Mouse (Mus musculus) yolk sac, embryonic 10.5 days (tissue): Measurements from ENCODE around the gene Dnah8.

Experiments
- DNase-seq: peaks from one replicate; pipeline ENCODE4 v3.0.0-alpha.2; 2017; ENCODE audit warnings: low spot score

The Dnah8 gene

GRCm38 (mm10) chr17:30750269-30750668, 126.1 kb downstream of the Dnah8 start:
- no peak for DNase-seq

- no peak for DNase-seq
Observed at GRCm38 (mm10) chr17:30752370-30752818, 128.2 kb downstream of the Dnah8 start.

- DNase-seq = no peak
Observed at GRCm38 (mm10) chr17:30753201-30753600, 129.0 kb downstream of the Dnah8 start.

GRCm38 (mm10) chr17:30756771-30757170, 132.6 kb downstream of the Dnah8 start:
- DNase-seq = no peak

- DNase-seq = no peak
Observed at GRCm38 (mm10) chr17:30760307-30760706, 136.2 kb downstream of the Dnah8 start.

GRCm38 (mm10) chr17:30764276-30764675, 140.1 kb downstream of the Dnah8 start:
- DNase-seq = no peak

- DNase-seq = no peak
Observed at GRCm38 (mm10) chr17:30774416-30774815, 150.3 kb downstream of the Dnah8 start.

- no peak for DNase-seq
Observed at GRCm38 (mm10) chr17:30775096-30775495, 150.9 kb downstream of the Dnah8 start.

- no peak for DNase-seq
Observed at GRCm38 (mm10) chr17:30781046-30781445, 156.9 kb downstream of the Dnah8 start.

GRCm38 (mm10) chr17:30782286-30782685, 158.1 kb downstream of the Dnah8 start:
- DNase-seq = no peak

GRCm38 (mm10) chr17:30788361-30788760, 164.2 kb downstream of the Dnah8 start:
- DNase-seq = no peak

- DNase-seq = no peak
Observed at GRCm38 (mm10) chr17:30790816-30791215, 166.7 kb downstream of the Dnah8 start.

- no peak for DNase-seq
Observed at GRCm38 (mm10) chr17:30792396-30792795, 168.2 kb downstream of the Dnah8 start.

GRCm38 (mm10) chr17:30796616-30797015, 172.5 kb downstream of the Dnah8 start:
- no peak for DNase-seq

GRCm38 (mm10) chr17:30800261-30800985, 176.3 kb downstream of the Dnah8 start:
- no peak for DNase-seq

GRCm38 (mm10) chr17:30803668-30804067, 179.5 kb downstream of the Dnah8 start:
- DNase-seq = no peak

GRCm38 (mm10) chr17:30804955-30805354, 180.8 kb downstream of the Dnah8 start:
- DNase-seq = no peak

- no peak for DNase-seq
Observed at GRCm38 (mm10) chr17:30805511-30806059, 181.4 kb downstream of the Dnah8 start.

GRCm38 (mm10) chr17:30808866-30809660, 184.9 kb downstream of the Dnah8 start:
- no peak for DNase-seq

- DNase-seq = no peak
Observed at GRCm38 (mm10) chr17:30809926-30810660, 185.9 kb downstream of the Dnah8 start.

GRCm38 (mm10) chr17:30818543-30818942, 194.4 kb downstream of the Dnah8 start:
- DNase-seq = no peak

- no peak for DNase-seq
Observed at GRCm38 (mm10) chr17:30819134-30819533, 195.0 kb downstream of the Dnah8 start.
